ENCODE assay signal across 8 mouse cellular contexts in the genomic region with DNA sequence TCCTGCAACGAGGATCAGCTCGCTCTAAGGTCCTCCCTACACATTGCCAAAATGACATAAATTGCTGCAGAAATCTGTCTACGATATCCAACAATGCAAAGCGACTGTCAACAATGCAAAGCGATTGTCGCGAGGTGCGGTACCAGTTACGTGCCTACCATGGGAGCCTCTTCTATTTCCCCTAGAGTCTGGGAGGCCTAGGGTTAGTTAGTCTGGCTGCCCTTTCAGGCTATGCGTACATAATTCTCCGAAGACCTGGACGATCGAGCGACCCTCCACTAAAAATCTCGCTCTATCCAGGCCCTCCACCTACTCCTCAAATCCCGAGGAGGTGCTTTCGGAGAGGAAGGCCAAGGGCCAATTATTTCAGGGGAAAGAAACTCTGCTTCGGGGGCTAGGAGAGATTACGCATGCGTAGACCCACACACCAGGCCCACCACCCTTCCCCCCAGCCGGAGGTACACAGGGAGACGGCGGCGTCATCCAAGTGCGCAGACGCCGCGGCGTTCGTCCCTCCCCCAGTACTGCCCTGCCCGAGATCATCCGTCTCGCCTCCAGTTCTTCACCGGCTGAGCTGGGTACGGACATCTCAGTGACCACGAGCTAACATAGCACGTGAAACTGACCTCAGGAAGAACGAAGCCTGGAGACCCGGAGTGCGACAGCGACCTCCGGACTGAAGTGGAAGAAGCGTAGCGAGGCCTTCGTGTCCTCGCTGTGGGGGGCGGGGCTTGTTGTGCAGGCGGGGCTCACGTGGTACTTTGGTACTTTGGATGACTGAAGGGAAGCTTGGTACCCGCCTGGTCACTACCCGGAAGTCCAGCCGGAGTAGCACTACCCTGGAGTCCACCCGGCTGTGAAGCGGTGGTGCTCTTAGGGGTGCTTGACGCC. TPM values are rescaled to one million over a fixed set of nuclear protein-coding genes. Genes with fewer than 3 reads are reported as not detected.
A peak's percentile ranks its signal among the peaks of the same experiment; 100 is the strongest.
DNase-seq lines count a peak whose midpoint lies in the region; ATAC-seq and TF ChIP-seq lines count a peak whose summit lies in the region.

A gene (minus strand): TSS at position 742 of the 891 bp plus-strand sequence.

- H3K9ac ChIP-seq in heart, embryonic 15.5 days: peak within 1 kb of the TSS; percentile 72
- peak within 1 kb of the TSS; percentile 65 for H3K9ac ChIP-seq in liver, embryonic 14.5 days (replicated peaks)
- peak within 1 kb of the TSS; percentile 47 for H3K9ac ChIP-seq in neural tube, embryonic 11.5 days (ENCODE audit: low read length)
- peak within 1 kb of the TSS; percentile 81 for H3K9ac ChIP-seq in stomach, postnatal 0 days (ENCODE audit: low read length)

- peak within 1 kb of the TSS; percentile 93 for H3K27ac ChIP-seq in forebrain, embryonic 10.5 days
- peak within 1 kb of the TSS; percentile 98 for H3K27ac ChIP-seq in heart, embryonic 15.5 days
- H3K27ac ChIP-seq in liver, embryonic 14.5 days: peak within 1 kb of the TSS; percentile 28
- peak within 1 kb of the TSS; percentile 79 for H3K27ac ChIP-seq in neural tube, embryonic 11.5 days (ENCODE audit: low read depth, low read length)
- H3K27ac ChIP-seq in stomach, postnatal 0 days (replicated peaks): peak within 1 kb of the TSS; percentile 93

- no peaks in the 10 kb centered on the region for H3K36me3 ChIP-seq in forebrain, embryonic 10.5 days (replicated peaks)
- H3K36me3 ChIP-seq in heart, embryonic 15.5 days: no peaks in the 10 kb centered on the region
- H3K36me3 ChIP-seq in liver, embryonic 14.5 days (replicated peaks; ENCODE audit: control insufficient read depth, insufficient read depth, low read depth): no peaks in the 10 kb centered on the region
- no peaks in the 10 kb centered on the region for H3K36me3 ChIP-seq in neural tube, embryonic 11.5 days (ENCODE audit: control insufficient read depth, insufficient read depth, low read length)
- H3K36me3 ChIP-seq in stomach, postnatal 0 days (ENCODE audit: control insufficient read depth, insufficient read depth, low read length): no peaks in the 10 kb centered on the region

- DNase-seq in c-Kit-negative CD71-positive TER-119-positive erythroid progenitor cells, embryonic 14.5 days (ENCODE audit: low read depth, low spot score): peak; percentile 69
- peak; percentile 93 for DNase-seq in forebrain, embryonic 10.5 days (ENCODE audit: extremely low spot score, low spot score)
- peak; percentile 95 to 97 for DNase-seq in kidney, postnatal 25 days
- DNase-seq in liver, embryonic 14.5 days (ENCODE audit: low read depth in 3 of 3, low spot score in 3 of 3): peak; percentile 70 to 82 (median 74)
- peak; percentile 96 for DNase-seq in neural tube, embryonic 11.5 days (ENCODE audit: low spot score)
- peak; percentile 94 for DNase-seq in stomach, postnatal 0 days (ENCODE audit: low spot score)

- 4% methylated on average over 55 of the region's 55 CpGs for WGBS in forebrain, embryonic 10.5 days
- WGBS in heart, embryonic 15.5 days: 3% methylated on average over 55 of the region's 55 CpGs
- WGBS in liver, embryonic 14.5 days (ENCODE audit: insufficient replicate concordance): 2% methylated on average over 55 of the region's 55 CpGs
- WGBS in neural tube, embryonic 11.5 days: 4% methylated on average over 55 of the region's 55 CpGs
- WGBS in stomach, postnatal 0 days: 2% methylated on average over 55 of the region's 55 CpGs

- peak within 1 kb of the TSS; percentile 59 for H3K4me3 ChIP-seq in forebrain, embryonic 10.5 days
- H3K4me3 ChIP-seq in heart, embryonic 15.5 days: peak within 1 kb of the TSS; percentile 68
- peak within 1 kb of the TSS; percentile 58 to 73 for H3K4me3 ChIP-seq in liver, embryonic 14.5 days (ENCODE audit: insufficient read depth in 1 of 2, low read depth in 2 of 2, low read length in 2 of 2)
- H3K4me3 ChIP-seq in neural tube, embryonic 11.5 days (ENCODE audit: low read depth, low read length): peak within 1 kb of the TSS; percentile 36
- peak within 1 kb of the TSS; percentile 51 for H3K4me3 ChIP-seq in stomach, postnatal 0 days (ENCODE audit: low read depth, low read length)

- H3K4me1 ChIP-seq in forebrain, embryonic 10.5 days: peaks cover 40% of the 10 kb centered on the region
- H3K4me1 ChIP-seq in heart, embryonic 15.5 days (replicated peaks): peaks cover 25% of the 10 kb centered on the region
- peaks cover 37 to 43% of the 10 kb centered on the region in 2 experiments for H3K4me1 ChIP-seq in liver, embryonic 14.5 days (replicated peaks; ENCODE audit: control insufficient read depth in 2 of 2, insufficient read depth in 2 of 2, low read length in 1 of 2)
- H3K4me1 ChIP-seq in neural tube, embryonic 11.5 days (ENCODE audit: control insufficient read depth, insufficient read depth, low read length): peaks cover 17% of the 10 kb centered on the region
- H3K4me1 ChIP-seq in stomach, postnatal 0 days (replicated peaks; ENCODE audit: control insufficient read depth, insufficient read depth): peaks cover 9% of the 10 kb centered on the region

- peaks cover 9% of the 10 kb centered on the region for H3K27me3 ChIP-seq in forebrain, embryonic 10.5 days (ENCODE audit: poor library complexity, severe bottlenecking)
- no peaks in the 10 kb centered on the region for H3K27me3 ChIP-seq in heart, embryonic 15.5 days
- H3K27me3 ChIP-seq in liver, embryonic 14.5 days (ENCODE audit: control insufficient read depth, insufficient read depth, low read length): no peaks in the 10 kb centered on the region
- no peaks in the 10 kb centered on the region for H3K27me3 ChIP-seq in neural tube, embryonic 11.5 days (ENCODE audit: control insufficient read depth, insufficient read depth, low read length)
- no peaks in the 10 kb centered on the region for H3K27me3 ChIP-seq in stomach, postnatal 0 days (ENCODE audit: control insufficient read depth, insufficient read depth, low read length)

- H3K4me2 ChIP-seq in heart, embryonic 15.5 days: peak within 1 kb of the TSS; percentile 69
- H3K4me2 ChIP-seq in liver, embryonic 14.5 days (ENCODE audit: low read depth): peak within 1 kb of the TSS; percentile 79
- peak within 1 kb of the TSS; percentile 60 for H3K4me2 ChIP-seq in neural tube, embryonic 11.5 days (ENCODE audit: low read depth)
- peak within 1 kb of the TSS; percentile 63 for H3K4me2 ChIP-seq in stomach, postnatal 0 days (replicated peaks; ENCODE audit: low read depth)

- TF ChIP-seq CTCF in liver, embryonic 14.5 days (IDR thresholded peaks at IDR 0.05; ENCODE audit: low read depth): no peak; the same call in 1 of the 2 replicates
- TF ChIP-seq CTCF in stomach, postnatal 0 days (IDR thresholded peaks at IDR 0.05; ENCODE audit: low read depth): peak; percentile 28; the same call in 1 of the 2 replicates

- no peaks in the 10 kb centered on the region for H3K9me3 ChIP-seq in forebrain, embryonic 10.5 days
- no peaks in the 10 kb centered on the region for H3K9me3 ChIP-seq in heart, embryonic 15.5 days (replicated peaks)
- H3K9me3 ChIP-seq in liver, embryonic 14.5 days (ENCODE audit: control insufficient read depth, low read length): no peaks in the 10 kb centered on the region
- no peaks in the 10 kb centered on the region for H3K9me3 ChIP-seq in neural tube, embryonic 11.5 days (ENCODE audit: control insufficient read depth, low read length)
- no peaks in the 10 kb centered on the region for H3K9me3 ChIP-seq in stomach, postnatal 0 days (ENCODE audit: control insufficient read depth, low read length)

- ATAC-seq in CD4-positive, CD25-positive, alpha-beta regulatory T cell, adult 4 months: peak; percentile 84
- ATAC-seq in heart, embryonic 15.5 days (replicated peaks; ENCODE audit: insufficient number of reproducible peaks, insufficient read depth, low FRiP score, low read depth): peak; percentile 94
- ATAC-seq in liver, embryonic 14.5 days (ENCODE audit: insufficient read depth): peak; percentile 89
- peak; percentile 97 for ATAC-seq in neural tube, embryonic 11.5 days (ENCODE audit: insufficient read depth, low FRiP score, low TSS enrichment)
- peak; percentile 91 for ATAC-seq in stomach, postnatal 0 days (ENCODE audit: low FRiP score, low TSS enrichment)

- TF ChIP-seq EP300 in liver, embryonic 14.5 days (IDR thresholded peaks at IDR 0.05; ENCODE audit: low read depth): no peak
- no peak for TF ChIP-seq EP300 in stomach, postnatal 0 days (optimal IDR thresholded peaks at IDR 0.05)

RNA-seq across cellular contexts. Expression of the gene that starts here (rescaled TPM):
- polyA plus RNA-seq in CD4-positive, CD25-positive, alpha-beta regulatory T cell, adult 4 months (2017; shearing (Covaris generic)): 100 to 1,000 TPM; 121 to 188 TPM
- 64.2 and 66.6 TPM in 2 replicates for polyA plus RNA-seq in forebrain, embryonic 10.5 days (2016; fragmentation: Nextera tagmentation; extraction: Ambion mirVana)
- 86.6 and 111 TPM in 2 replicates for polyA plus RNA-seq in heart, embryonic 15.5 days (2015; fragmentation: Nextera tagmentation; extraction: Ambion mirVana)
- polyA plus RNA-seq in liver, embryonic 14.5 days (2012; rRNA removed): 26.5 and 29.1 TPM in 2 replicates
- polyA plus RNA-seq in liver, embryonic 14.5 days (2014; fragmentation: Nextera tagmentation; extraction: Ambion mirVana): 54.6 and 59.7 TPM in 2 replicates
- 69.5 and 69.7 TPM in 2 replicates for polyA plus RNA-seq in neural tube, embryonic 11.5 days (2014; fragmentation: Nextera tagmentation; extraction: Ambion mirVana)
- 216 and 220 TPM in 2 replicates for polyA plus RNA-seq in stomach, postnatal 0 days (2015; fragmentation: Nextera tagmentation; extraction: Ambion mirVana)

Comparison
In these comparisons a context has a peak if more than half of its experiments do, and no peak if none do; other contexts are left out.
1. Peak in every context shown above with its lines: DNase-seq, ATAC-seq, H3K4me3 ChIP-seq and H3K27ac ChIP-seq.
2. H3K27ac ChIP-seq: peak in every context shown above with its lines; median percentile 98 in heart, embryonic 15.5 days; 93 in forebrain, embryonic 10.5 days; 93 in stomach, postnatal 0 days; 79 in neural tube, embryonic 11.5 days; 28 in liver, embryonic 14.5 days.